Mouse (Mus musculus): ENCODE results near the gene Tln1. TPM values are rescaled to one million over a fixed set of nuclear protein-coding genes. Genes with fewer than 3 reads are reported as not detected.
"Not testable (repeated sequence)": the region's sequence is repeated elsewhere in the genome, so short reads cannot be mapped to it uniquely, and the experiment has no call there.

Tln1 gene
- polyA plus RNA-seq, 1 experiment from 2014 or later, result 34.2 TPM

- Histone ChIP-seq H3K36me3 (replicated peaks; ENCODE audit: insufficient read depth, low read length) (no peaks in the 10 kb centered on the region), H3K9ac (replicated peaks) (no peak overlapping the region), H3K4me3 (ENCODE audit: low read depth, low read length) (no peak overlapping the region), H3K4me2 (ENCODE audit: low read depth, low read length) (peak overlapping the region; percentile 35), H3K4me1 (ENCODE audit: insufficient read depth) (peaks cover 11% of the 10 kb centered on the region), H3K27ac (ENCODE audit: low read depth) (peak overlapping the region; percentile 80), H3K27me3 (ENCODE audit: insufficient read depth, low read length) (no peaks in the 10 kb centered on the region), H3K9me3 (ENCODE audit: low read length) (no peaks in the 10 kb centered on the region)
- WGBS (ENCODE audit: insufficient replicate concordance), result 49% methylated on average over 4 of the region's 4 CpGs
- ATAC-seq (peak; percentile 83), DNase-seq (no peak)
- TF ChIP-seq CTCF (IDR thresholded peaks at IDR 0.05; ENCODE audit: low read depth) (no peak), EP300 (IDR thresholded peaks at IDR 0.05; ENCODE audit: low read depth) (peak; percentile 98)
Observed at GRCm38 (mm10) chr4:43598200-43598599, 35.7 kb upstream of the Tln1 start.

GRCm38 (mm10) chr4:43596597-43596996 lies 34.1 kb upstream of the Tln1 start:
- not testable (repeated sequence) for H3K4me3 ChIP-seq (ENCODE audit: low read depth, low read length); H3K4me2 ChIP-seq (ENCODE audit: low read depth, low read length); H3K9me3 ChIP-seq (ENCODE audit: low read length); H3K9ac ChIP-seq (replicated peaks); DNase-seq; H3K36me3 ChIP-seq (replicated peaks; ENCODE audit: insufficient read depth, low read length); H3K27me3 ChIP-seq (ENCODE audit: insufficient read depth, low read length); ATAC-seq; H3K27ac ChIP-seq (ENCODE audit: low read depth)
- whole genome bisulfite sequencing (ENCODE audit: insufficient replicate concordance), result 78% methylated on average over 2 of the region's 2 CpGs
- peaks cover 11% of the 10 kb centered on the region for H3K4me1 ChIP-seq (ENCODE audit: insufficient read depth)

GRCm38 (mm10) chr4:43593453-43593852 lies 31.0 kb upstream of the Tln1 start:
- Histone ChIP-seq H3K27ac (ENCODE audit: low read depth) (no peak overlapping the region), H3K4me2 (ENCODE audit: low read depth, low read length) (no peak overlapping the region), H3K4me3 (ENCODE audit: low read depth, low read length) (no peak overlapping the region), H3K27me3 (ENCODE audit: insufficient read depth, low read length) (no peaks in the 10 kb centered on the region), H3K9ac (replicated peaks) (no peak overlapping the region), H3K4me1 (ENCODE audit: insufficient read depth) (peaks cover 5% of the 10 kb centered on the region; the same call in 1 of the 2 replicates), H3K36me3 (replicated peaks; ENCODE audit: insufficient read depth, low read length) (no peaks in the 10 kb centered on the region), H3K9me3 (ENCODE audit: low read length) (no peaks in the 10 kb centered on the region)
- DNase-seq, result no peak
- no peak for TF ChIP-seq CTCF (IDR thresholded peaks at IDR 0.05; ENCODE audit: low read depth)
- TF ChIP-seq EP300 (IDR thresholded peaks at IDR 0.05; ENCODE audit: low read depth), result no peak
- no peak for ATAC-seq
- WGBS (ENCODE audit: insufficient replicate concordance), result 54% methylated on average over 3 of the region's 3 CpGs

- DNase-seq (no peak), ATAC-seq (no peak)
- no peaks in the 10 kb centered on the region for H3K9me3 ChIP-seq (ENCODE audit: low read length)
- 75% methylated on average over 3 of the region's 3 CpGs for WGBS (ENCODE audit: insufficient replicate concordance)
- no peak overlapping the region for H3K4me3 ChIP-seq (ENCODE audit: low read depth, low read length)
- no peak overlapping the region for H3K4me2 ChIP-seq (ENCODE audit: low read depth, low read length)
- no peaks in the 10 kb centered on the region for H3K27me3 ChIP-seq (ENCODE audit: insufficient read depth, low read length)
- no peak overlapping the region for H3K27ac ChIP-seq (ENCODE audit: low read depth)
- TF ChIP-seq EP300 (IDR thresholded peaks at IDR 0.05; ENCODE audit: low read depth) (no peak), CTCF (IDR thresholded peaks at IDR 0.05; ENCODE audit: low read depth) (no peak)
- no peak overlapping the region for H3K9ac ChIP-seq (replicated peaks)
- H3K36me3 ChIP-seq (replicated peaks; ENCODE audit: insufficient read depth, low read length), result no peaks in the 10 kb centered on the region
- H3K4me1 ChIP-seq (ENCODE audit: insufficient read depth), result no peaks in the 10 kb centered on the region
Observed at GRCm38 (mm10) chr4:43591961-43592360, 29.5 kb upstream of the Tln1 start.

- H3K4me1 ChIP-seq (ENCODE audit: insufficient read depth), result no peaks in the 10 kb centered on the region
- H3K9ac ChIP-seq (replicated peaks), result no peak overlapping the region
- no peaks in the 10 kb centered on the region for H3K27me3 ChIP-seq (ENCODE audit: insufficient read depth, low read length)
- H3K27ac ChIP-seq (ENCODE audit: low read depth), result no peak overlapping the region
- H3K9me3 ChIP-seq (ENCODE audit: low read length), result no peaks in the 10 kb centered on the region
- WGBS (ENCODE audit: insufficient replicate concordance), result 38% methylated on average over 5 of the region's 5 CpGs
- H3K36me3 ChIP-seq (replicated peaks; ENCODE audit: insufficient read depth, low read length), result no peaks in the 10 kb centered on the region
- TF ChIP-seq CTCF (IDR thresholded peaks at IDR 0.05; ENCODE audit: low read depth), result no peak
- no peak for TF ChIP-seq EP300 (IDR thresholded peaks at IDR 0.05; ENCODE audit: low read depth)
- H3K4me2 ChIP-seq (ENCODE audit: low read depth, low read length), result no peak overlapping the region
- no peak overlapping the region for H3K4me3 ChIP-seq (ENCODE audit: low read depth, low read length)
- ATAC-seq (no peak), DNase-seq (no peak)
Observed at GRCm38 (mm10) chr4:43591543-43591942, 29.1 kb upstream of the Tln1 start.

GRCm38 (mm10) chr4:43587681-43588080 lies 25.2 kb upstream of the Tln1 start:
- peaks cover 13% of the 10 kb centered on the region for H3K36me3 ChIP-seq (replicated peaks; ENCODE audit: insufficient read depth, low read length)
- H3K4me2 ChIP-seq (ENCODE audit: low read depth, low read length), result no peak overlapping the region
- H3K27ac ChIP-seq (ENCODE audit: low read depth), result no peak overlapping the region
- no peak overlapping the region for H3K9ac ChIP-seq (replicated peaks)
- H3K4me1 ChIP-seq (ENCODE audit: insufficient read depth), result no peaks in the 10 kb centered on the region
- ATAC-seq (0 out of 2 replicates have a peak, but pooled peaks have one; percentile 19), DNase-seq (no peak)
- no peaks in the 10 kb centered on the region for H3K9me3 ChIP-seq (ENCODE audit: low read length)
- H3K27me3 ChIP-seq (ENCODE audit: insufficient read depth, low read length), result no peaks in the 10 kb centered on the region
- no peak overlapping the region for H3K4me3 ChIP-seq (ENCODE audit: low read depth, low read length)
- TF ChIP-seq EP300 (IDR thresholded peaks at IDR 0.05; ENCODE audit: low read depth), result peak; percentile 38; the same call in 1 of the 2 replicates
- TF ChIP-seq CTCF (IDR thresholded peaks at IDR 0.05; ENCODE audit: low read depth), result no peak
- WGBS (ENCODE audit: insufficient replicate concordance), result 31% methylated on average over 7 of the region's 7 CpGs

GRCm38 (mm10) chr4:43586411-43586810 lies 23.9 kb upstream of the Tln1 start:
- no peak overlapping the region for H3K4me3 ChIP-seq (ENCODE audit: low read depth, low read length)
- no peak overlapping the region for H3K9ac ChIP-seq (replicated peaks)
- no peak for ATAC-seq
- H3K4me2 ChIP-seq (ENCODE audit: low read depth, low read length), result no peak overlapping the region
- peaks cover 26% of the 10 kb centered on the region for H3K36me3 ChIP-seq (replicated peaks; ENCODE audit: insufficient read depth, low read length)
- no peaks in the 10 kb centered on the region for H3K9me3 ChIP-seq (ENCODE audit: low read length)
- no peaks in the 10 kb centered on the region for H3K4me1 ChIP-seq (ENCODE audit: insufficient read depth)
- no peak for DNase-seq
- no peaks in the 10 kb centered on the region for H3K27me3 ChIP-seq (ENCODE audit: insufficient read depth, low read length)
- H3K27ac ChIP-seq (ENCODE audit: low read depth), result no peak overlapping the region
- 76% methylated on average over 8 of the region's 8 CpGs for WGBS (ENCODE audit: insufficient replicate concordance)
- TF ChIP-seq EP300 (IDR thresholded peaks at IDR 0.05; ENCODE audit: low read depth) (no peak), CTCF (IDR thresholded peaks at IDR 0.05; ENCODE audit: low read depth) (no peak)
